Mouse (Mus musculus): ENCODE results near the gene Mbd6. TPM values are rescaled to one million over a fixed set of nuclear protein-coding genes. Genes with fewer than 3 reads are reported as not detected.

Mbd6 gene
- polyA plus RNA-seq, 1 experiment from 2014 or later: 5.7 TPM

DNA sequence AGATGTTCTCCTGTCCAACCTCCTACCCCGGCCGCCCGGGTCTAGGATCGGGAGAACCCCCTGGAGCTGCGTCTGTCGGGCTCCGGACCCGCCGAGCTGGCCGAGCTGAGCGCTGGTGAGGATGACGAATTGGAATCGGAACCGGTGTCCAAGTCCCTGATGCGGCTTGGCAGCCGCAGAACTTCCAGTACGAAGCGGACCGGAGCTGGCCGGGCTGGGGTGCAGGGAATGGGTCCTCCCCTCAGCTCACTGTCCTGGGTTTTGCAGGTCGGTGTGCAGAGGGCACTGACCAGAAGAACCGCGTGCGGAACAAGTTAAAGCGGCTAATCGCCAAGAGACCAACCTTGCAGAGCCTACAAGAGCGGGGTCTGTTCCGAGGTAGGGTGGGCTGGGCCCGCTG is 38.0 kb upstream of the Mbd6 start:
- no peak for ATAC-seq (ENCODE audit: low read depth)
- peak overlapping the region; percentile 86 for H3K4me2 ChIP-seq (ENCODE audit: low read depth, low read length)
- H3K4me3 ChIP-seq (ENCODE audit: low read depth, low read length): peak overlapping the region; percentile 62
- peaks cover 26% of the 10 kb centered on the region for H3K4me1 ChIP-seq (ENCODE audit: control insufficient read depth, low read depth, low read length)
- peak overlapping the region; percentile 63 for H3K9ac ChIP-seq (ENCODE audit: low read depth, low read length)
- H3K27me3 ChIP-seq (ENCODE audit: control insufficient read depth, insufficient read depth, low read depth, low read length): peaks cover 9% of the 10 kb centered on the region
- WGBS (ENCODE audit: insufficient replicate concordance): 25% methylated on average over 29 of the region's 29 CpGs
- no peaks in the 10 kb centered on the region for H3K9me3 ChIP-seq (replicated peaks; ENCODE audit: control insufficient read depth, low read length)
- no peak overlapping the region for H3K27ac ChIP-seq (ENCODE audit: low read length)
- no peaks in the 10 kb centered on the region for H3K36me3 ChIP-seq (ENCODE audit: control insufficient read depth, insufficient read depth)

DNA sequence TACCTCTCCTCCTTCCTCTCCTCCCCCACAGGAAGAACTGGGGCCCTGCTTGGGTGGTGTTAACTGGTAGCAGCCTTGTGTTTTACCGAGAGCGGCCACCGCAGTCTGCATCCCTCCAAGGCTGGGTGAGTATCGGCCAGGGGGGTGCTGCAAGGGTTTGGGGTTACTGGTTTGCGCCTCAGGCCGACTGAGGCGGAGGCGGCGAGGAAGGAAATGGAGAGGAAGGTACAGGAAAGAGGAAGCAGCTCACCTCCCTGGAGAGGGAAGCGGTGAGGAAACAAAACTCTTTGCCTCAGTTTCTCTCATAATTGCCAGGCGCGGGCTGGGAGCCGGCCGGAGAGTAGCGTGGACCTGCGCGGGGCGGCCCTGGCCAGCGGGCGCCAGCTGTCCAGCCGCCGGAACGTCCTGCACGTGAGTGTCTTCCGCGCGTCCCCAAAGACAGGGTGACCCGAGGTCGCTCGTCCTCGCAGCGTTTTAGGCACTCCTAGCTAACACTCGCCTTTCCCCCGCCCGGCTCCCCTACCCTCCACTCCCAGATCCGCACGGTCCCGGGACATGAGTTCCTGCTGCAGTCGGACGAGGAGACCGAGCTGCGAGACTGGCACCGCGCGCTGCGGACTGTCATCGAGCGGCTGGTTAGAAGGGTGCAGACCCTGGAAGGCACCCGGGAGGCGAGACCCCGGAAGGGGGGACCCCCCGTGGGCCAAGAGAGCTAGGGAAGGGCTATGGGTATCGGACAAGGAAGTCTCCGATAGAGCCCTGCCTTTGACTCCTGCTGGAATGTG is 37.4 kb upstream of the Mbd6 start:
- WGBS (ENCODE audit: insufficient replicate concordance): under 1% methylated on average over 54 of the region's 54 CpGs
- H3K9me3 ChIP-seq (replicated peaks; ENCODE audit: control insufficient read depth, low read length): no peaks in the 10 kb centered on the region
- peak; percentile 30 for ATAC-seq (ENCODE audit: low read depth)
- H3K36me3 ChIP-seq (ENCODE audit: control insufficient read depth, insufficient read depth): no peaks in the 10 kb centered on the region
- H3K4me2 ChIP-seq (ENCODE audit: low read depth, low read length): peak overlapping the region; percentile 86
- H3K4me3 ChIP-seq (ENCODE audit: low read depth, low read length): peak overlapping the region; percentile 62
- H3K27ac ChIP-seq (ENCODE audit: low read length): no peak overlapping the region
- peaks cover 9% of the 10 kb centered on the region for H3K27me3 ChIP-seq (ENCODE audit: control insufficient read depth, insufficient read depth, low read depth, low read length)
- H3K4me1 ChIP-seq (ENCODE audit: control insufficient read depth, low read depth, low read length): peaks cover 26% of the 10 kb centered on the region
- H3K9ac ChIP-seq (ENCODE audit: low read depth, low read length): peak overlapping the region; percentile 63

DNA sequence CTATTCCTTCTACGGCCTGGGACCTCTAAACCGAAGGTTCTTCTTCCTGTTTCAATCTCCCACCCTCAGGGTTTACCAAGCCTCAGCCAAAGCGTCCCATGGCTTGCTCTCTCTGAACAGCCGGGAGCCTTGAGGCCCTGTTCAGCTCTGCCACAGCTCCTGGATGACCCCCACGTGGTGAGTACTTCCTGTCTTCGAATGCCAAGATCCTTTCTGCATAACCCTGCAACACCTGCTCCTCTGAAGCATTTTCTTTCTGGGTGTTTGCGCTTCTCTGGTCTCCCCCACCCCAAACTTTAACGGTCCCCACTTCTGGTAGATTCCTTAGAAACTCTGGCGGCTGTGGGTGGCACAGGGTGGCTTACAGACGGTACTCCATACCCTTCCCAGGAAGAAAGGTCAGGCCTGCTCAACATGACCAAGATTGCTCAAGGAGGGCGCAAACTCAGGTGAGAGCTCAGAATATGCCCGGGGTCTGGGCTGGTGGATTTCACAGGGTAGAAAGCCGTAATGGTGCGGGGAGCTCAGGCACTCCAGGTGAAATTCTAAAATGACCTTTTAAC is 36.7 kb upstream of the Mbd6 start:
- Histone ChIP-seq H3K4me3 (ENCODE audit: low read depth, low read length) (peak overlapping the region; percentile 62), H3K9me3 (replicated peaks; ENCODE audit: control insufficient read depth, low read length) (no peaks in the 10 kb centered on the region), H3K4me2 (ENCODE audit: low read depth, low read length) (peak overlapping the region; percentile 86), H3K4me1 (ENCODE audit: control insufficient read depth, low read depth, low read length) (peaks cover 25% of the 10 kb centered on the region), H3K27me3 (ENCODE audit: control insufficient read depth, insufficient read depth, low read depth, low read length) (peaks cover 9% of the 10 kb centered on the region), H3K9ac (ENCODE audit: low read depth, low read length) (peak overlapping the region; percentile 63), H3K27ac (ENCODE audit: low read length) (0 out of 2 replicates have a peak overlapping the region, but pooled peaks have one; percentile 21), H3K36me3 (ENCODE audit: control insufficient read depth, insufficient read depth) (no peaks in the 10 kb centered on the region)
- no peak for ATAC-seq (ENCODE audit: low read depth)
- 19% methylated on average over 14 of the region's 14 CpGs for WGBS (ENCODE audit: insufficient replicate concordance)

DNA sequence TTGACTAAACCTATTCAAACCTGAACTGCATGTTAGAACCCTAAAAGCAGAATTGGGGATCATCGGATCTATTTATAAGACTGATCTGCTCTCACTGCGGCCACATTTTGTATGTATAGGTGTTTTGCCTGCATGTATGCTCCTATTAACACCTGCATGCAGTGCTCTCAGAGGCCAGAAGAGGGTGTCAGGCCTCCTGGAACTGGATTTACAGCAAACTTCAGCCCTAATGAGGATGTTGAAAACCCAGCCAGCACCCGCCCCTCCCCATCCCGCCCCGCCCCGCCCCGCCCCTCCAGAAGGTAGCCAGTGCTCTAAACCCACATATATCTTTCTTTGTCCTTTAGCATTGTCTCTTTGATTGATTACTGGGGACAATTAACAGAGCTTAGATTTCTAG is 35.7 kb upstream of the Mbd6 start:
- Histone ChIP-seq H3K27me3 (ENCODE audit: control insufficient read depth, insufficient read depth, low read depth, low read length) (peaks cover 9% of the 10 kb centered on the region), H3K4me3 (ENCODE audit: low read depth, low read length) (peak overlapping the region; percentile 37), H3K4me1 (ENCODE audit: control insufficient read depth, low read depth, low read length) (peaks cover 21% of the 10 kb centered on the region), H3K9ac (ENCODE audit: low read depth, low read length) (no peak overlapping the region), H3K4me2 (ENCODE audit: low read depth, low read length) (peak overlapping the region; percentile 36), H3K36me3 (ENCODE audit: control insufficient read depth, insufficient read depth) (no peaks in the 10 kb centered on the region), H3K27ac (ENCODE audit: low read length) (no peak overlapping the region), H3K9me3 (replicated peaks; ENCODE audit: control insufficient read depth, low read length) (no peaks in the 10 kb centered on the region)
- 5% methylated on average over 7 of the region's 7 CpGs for WGBS (ENCODE audit: insufficient replicate concordance)
- ATAC-seq (ENCODE audit: low read depth): peak; percentile 63

DNA sequence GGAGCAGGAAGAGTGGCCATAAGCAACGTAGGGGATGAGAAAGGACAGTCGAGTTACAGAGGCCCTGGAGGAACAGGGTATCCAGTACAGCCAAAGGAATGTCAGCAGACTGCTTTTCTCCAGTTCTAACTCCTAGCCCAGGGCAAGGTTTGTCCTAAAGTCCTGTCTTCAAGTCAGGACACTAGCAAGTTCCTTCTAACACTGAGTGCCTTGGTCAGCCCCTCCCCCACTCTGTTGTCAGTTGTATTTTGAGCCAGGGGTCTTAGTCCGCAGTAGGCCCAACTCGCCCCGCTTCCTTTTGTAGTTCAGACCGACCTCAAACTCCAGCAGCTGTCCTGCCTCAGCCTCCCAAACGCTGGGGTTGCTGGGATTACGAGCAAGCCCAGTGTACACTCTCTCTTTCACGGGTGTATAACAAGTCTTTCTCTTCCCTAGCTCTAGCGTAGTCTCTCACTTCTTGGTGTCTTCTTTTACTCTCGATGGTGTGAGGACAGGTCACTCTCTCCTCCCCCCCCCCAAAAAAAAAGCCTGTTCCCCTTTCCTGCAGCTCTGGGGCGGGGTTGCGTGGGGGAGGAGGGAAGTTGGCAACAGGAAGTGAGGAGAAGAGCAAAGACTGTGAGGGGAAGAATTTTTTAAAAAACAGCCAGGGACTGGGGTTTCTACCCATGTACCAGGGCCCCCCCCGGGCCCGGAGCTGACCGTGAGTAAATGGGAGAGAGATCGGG is 34.5 kb upstream of the Mbd6 start:
- Histone ChIP-seq H3K4me1 (ENCODE audit: control insufficient read depth, low read depth, low read length) (peaks cover 21% of the 10 kb centered on the region), H3K9me3 (replicated peaks; ENCODE audit: control insufficient read depth, low read length) (no peaks in the 10 kb centered on the region), H3K9ac (ENCODE audit: low read depth, low read length) (peak overlapping the region; percentile 23; the same call in 1 of the 2 replicates), H3K27me3 (ENCODE audit: control insufficient read depth, insufficient read depth, low read depth, low read length) (peaks cover 9% of the 10 kb centered on the region), H3K36me3 (ENCODE audit: control insufficient read depth, insufficient read depth) (no peaks in the 10 kb centered on the region), H3K27ac (ENCODE audit: low read length) (peak overlapping the region; percentile 36), H3K4me3 (ENCODE audit: low read depth, low read length) (peak overlapping the region; percentile 37), H3K4me2 (ENCODE audit: low read depth, low read length) (peak overlapping the region; percentile 33)
- ATAC-seq (ENCODE audit: low read depth): no peak
- WGBS (ENCODE audit: insufficient replicate concordance): 22% methylated on average over 17 of the region's 17 CpGs

DNA sequence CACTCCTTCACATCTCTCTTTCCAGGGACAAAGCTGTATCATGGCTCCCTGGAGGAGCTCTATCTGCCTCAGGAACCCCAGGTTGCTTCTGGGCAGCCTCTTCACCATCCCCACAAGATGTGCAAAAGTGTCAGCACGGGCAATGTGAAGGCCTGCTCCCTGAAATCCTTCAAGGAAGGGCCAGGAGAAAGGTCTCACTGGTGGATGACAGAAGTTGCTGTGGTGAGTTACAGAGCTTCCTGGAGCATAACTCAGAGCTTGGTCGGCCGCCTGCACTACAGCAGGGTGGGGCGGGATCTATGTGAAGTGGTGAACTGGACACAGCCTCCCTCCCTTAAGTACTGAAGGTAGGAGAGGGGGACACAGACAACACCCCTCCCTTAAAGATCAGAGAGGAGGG is 33.9 kb upstream of the Mbd6 start:
- Histone ChIP-seq H3K9ac (ENCODE audit: low read depth, low read length) (no peak overlapping the region), H3K4me1 (ENCODE audit: control insufficient read depth, low read depth, low read length) (peaks cover 27% of the 10 kb centered on the region), H3K4me3 (ENCODE audit: low read depth, low read length) (peak overlapping the region; percentile 1; the same call in 1 of the 2 replicates), H3K36me3 (ENCODE audit: control insufficient read depth, insufficient read depth) (no peaks in the 10 kb centered on the region), H3K9me3 (replicated peaks; ENCODE audit: control insufficient read depth, low read length) (no peaks in the 10 kb centered on the region), H3K27me3 (ENCODE audit: control insufficient read depth, insufficient read depth, low read depth, low read length) (peaks cover 9% of the 10 kb centered on the region), H3K4me2 (ENCODE audit: low read depth, low read length) (peak overlapping the region; percentile 22; the same call in 1 of the 2 replicates), H3K27ac (ENCODE audit: low read length) (peak overlapping the region; percentile 36)
- ATAC-seq (ENCODE audit: low read depth): no peak
- WGBS (ENCODE audit: insufficient replicate concordance): 43% methylated on average over 4 of the region's 4 CpGs

DNA sequence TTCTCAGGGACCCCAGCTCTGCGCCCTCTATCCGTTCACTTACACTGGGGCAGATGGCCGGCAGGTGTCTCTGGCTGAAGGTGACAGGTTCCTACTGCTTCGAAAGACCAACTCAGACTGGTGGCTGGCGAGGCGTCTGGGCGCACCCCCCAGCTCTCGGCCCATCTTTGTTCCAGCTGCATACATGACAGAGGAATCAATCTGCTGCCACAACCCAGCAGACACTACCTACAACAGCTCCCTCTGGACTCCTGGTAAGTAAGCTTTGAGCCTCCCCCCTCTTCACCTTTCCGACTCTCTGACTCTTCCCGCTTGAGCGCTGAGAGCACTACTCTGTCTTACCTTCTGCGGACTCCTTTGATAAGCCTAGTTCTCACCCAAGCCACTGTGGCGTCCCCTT is 33.4 kb upstream of the Mbd6 start:
- no peaks in the 10 kb centered on the region for H3K36me3 ChIP-seq (ENCODE audit: control insufficient read depth, insufficient read depth)
- ATAC-seq (ENCODE audit: low read depth): no peak
- WGBS (ENCODE audit: insufficient replicate concordance): 77% methylated on average over 13 of the region's 13 CpGs
- no peak overlapping the region for H3K27ac ChIP-seq (ENCODE audit: low read length)
- 0 out of 2 replicates have a peak overlapping the region, but pooled peaks have one; percentile 1 for H3K4me3 ChIP-seq (ENCODE audit: low read depth, low read length)
- H3K4me1 ChIP-seq (ENCODE audit: control insufficient read depth, low read depth, low read length): peaks cover 29% of the 10 kb centered on the region
- peaks cover 9% of the 10 kb centered on the region for H3K27me3 ChIP-seq (ENCODE audit: control insufficient read depth, insufficient read depth, low read depth, low read length)
- no peak overlapping the region for H3K9ac ChIP-seq (ENCODE audit: low read depth, low read length)
- no peaks in the 10 kb centered on the region for H3K9me3 ChIP-seq (replicated peaks; ENCODE audit: control insufficient read depth, low read length)
- H3K4me2 ChIP-seq (ENCODE audit: low read depth, low read length): 0 out of 2 replicates have a peak overlapping the region, but pooled peaks have one; percentile 7

DNA sequence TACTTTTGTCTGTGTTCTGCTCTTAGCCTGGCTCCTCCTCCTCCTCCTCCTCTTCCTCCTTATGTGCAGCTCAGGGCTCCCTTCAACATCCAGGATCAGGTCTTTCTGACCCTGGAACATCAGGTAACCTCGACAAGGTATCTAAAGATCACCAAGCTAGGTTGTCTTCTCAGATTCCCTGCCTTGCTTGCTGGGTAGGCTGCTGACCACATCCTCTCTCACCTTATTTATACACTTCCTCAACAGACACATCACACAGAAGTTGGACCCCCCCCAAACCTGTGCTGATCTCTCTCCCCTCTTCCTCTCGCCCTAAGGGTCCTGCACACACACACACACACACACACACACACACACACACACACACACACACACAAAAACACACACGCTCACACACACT is 32.8 kb upstream of the Mbd6 start, which contains the start of gene Arhgap9:
Arhgap9 (plus strand) TSS at position 344 of the 400 bp plus-strand sequence.
- Histone ChIP-seq H3K9me3 (replicated peaks; ENCODE audit: control insufficient read depth, low read length) (no peaks in the 10 kb centered on the region), H3K4me2 (ENCODE audit: low read depth, low read length) (0 out of 2 replicates have a peak within 1 kb of the TSS, but pooled peaks have one; percentile 7), H3K9ac (ENCODE audit: low read depth, low read length) (no peak within 1 kb of the TSS), H3K27ac (ENCODE audit: low read length) (peak within 1 kb of the TSS; percentile 36), H3K4me3 (ENCODE audit: low read depth, low read length) (0 out of 2 replicates have a peak within 1 kb of the TSS, but pooled peaks have one; percentile 1), H3K27me3 (ENCODE audit: control insufficient read depth, insufficient read depth, low read depth, low read length) (peaks cover 5% of the 10 kb centered on the region), H3K4me1 (ENCODE audit: control insufficient read depth, low read depth, low read length) (peaks cover 28% of the 10 kb centered on the region), H3K36me3 (ENCODE audit: control insufficient read depth, insufficient read depth) (no peaks in the 10 kb centered on the region)
- no peak for ATAC-seq (ENCODE audit: low read depth)
- 51% methylated on average over 3 of the region's 3 CpGs for WGBS (ENCODE audit: insufficient replicate concordance)

Data from liver, embryonic 16.5 days (tissue).